Mouse (Mus musculus): ENCODE data around the gene Adam33. TPM values are rescaled to one million over a fixed set of nuclear protein-coding genes. Genes with fewer than 3 reads are reported as not detected.
A peak's percentile ranks its signal among the peaks of the same experiment; 100 is the strongest.

Adam33 gene
- polyA plus RNA-seq, 1 experiment from 2014 or later, result 0.79 TPM

GRCm38 (mm10) chr2:131061607-131062006 lies 2.0 kb downstream of the Adam33 start:
- Histone ChIP-seq H3K36me3 (ENCODE audit: control insufficient read depth, insufficient read depth, low read length) (no peaks in the 10 kb centered on the region), H3K4me3 (ENCODE audit: low read depth, low read length) (no peak overlapping the region), H3K27me3 (replicated peaks; ENCODE audit: control insufficient read depth, insufficient read depth, low read length) (0 out of 2 replicates have a peak, but pooled peaks cover 4% of the 10 kb centered on the region), H3K27ac (ENCODE audit: low read depth, low read length) (no peak overlapping the region), H3K9me3 (replicated peaks; ENCODE audit: control insufficient read depth, low read length) (no peaks in the 10 kb centered on the region), H3K9ac (ENCODE audit: low read length) (no peak overlapping the region), H3K4me1 (ENCODE audit: control insufficient read depth, insufficient read depth, low read length) (no peaks in the 10 kb centered on the region), H3K4me2 (ENCODE audit: low read length) (no peak overlapping the region)
- DNase-seq (ENCODE audit: low spot score) (no peak), ATAC-seq (no peak)
- WGBS, result 82% methylated on average over 5 of the region's 5 CpGs

GRCm38 (mm10) chr2:131060784-131061183 lies 2.8 kb downstream of the Adam33 start:
- H3K4me2 ChIP-seq (ENCODE audit: low read length), result no peak overlapping the region
- ATAC-seq, result no peak
- no peaks in the 10 kb centered on the region for H3K36me3 ChIP-seq (ENCODE audit: control insufficient read depth, insufficient read depth, low read length)
- peaks cover 11% of the 10 kb centered on the region for H3K27me3 ChIP-seq (replicated peaks; ENCODE audit: control insufficient read depth, insufficient read depth, low read length)
- H3K9ac ChIP-seq (ENCODE audit: low read length), result no peak overlapping the region
- H3K4me3 ChIP-seq (ENCODE audit: low read depth, low read length), result no peak overlapping the region
- 69% methylated on average over 6 of the region's 6 CpGs for WGBS
- no peaks in the 10 kb centered on the region; the same call in 1 of the 2 replicates for H3K4me1 ChIP-seq (ENCODE audit: control insufficient read depth, insufficient read depth, low read length)
- H3K9me3 ChIP-seq (replicated peaks; ENCODE audit: control insufficient read depth, low read length), result no peaks in the 10 kb centered on the region
- no peak overlapping the region for H3K27ac ChIP-seq (ENCODE audit: low read depth, low read length)
- DNase-seq (ENCODE audit: low spot score), result no peak

DNA sequence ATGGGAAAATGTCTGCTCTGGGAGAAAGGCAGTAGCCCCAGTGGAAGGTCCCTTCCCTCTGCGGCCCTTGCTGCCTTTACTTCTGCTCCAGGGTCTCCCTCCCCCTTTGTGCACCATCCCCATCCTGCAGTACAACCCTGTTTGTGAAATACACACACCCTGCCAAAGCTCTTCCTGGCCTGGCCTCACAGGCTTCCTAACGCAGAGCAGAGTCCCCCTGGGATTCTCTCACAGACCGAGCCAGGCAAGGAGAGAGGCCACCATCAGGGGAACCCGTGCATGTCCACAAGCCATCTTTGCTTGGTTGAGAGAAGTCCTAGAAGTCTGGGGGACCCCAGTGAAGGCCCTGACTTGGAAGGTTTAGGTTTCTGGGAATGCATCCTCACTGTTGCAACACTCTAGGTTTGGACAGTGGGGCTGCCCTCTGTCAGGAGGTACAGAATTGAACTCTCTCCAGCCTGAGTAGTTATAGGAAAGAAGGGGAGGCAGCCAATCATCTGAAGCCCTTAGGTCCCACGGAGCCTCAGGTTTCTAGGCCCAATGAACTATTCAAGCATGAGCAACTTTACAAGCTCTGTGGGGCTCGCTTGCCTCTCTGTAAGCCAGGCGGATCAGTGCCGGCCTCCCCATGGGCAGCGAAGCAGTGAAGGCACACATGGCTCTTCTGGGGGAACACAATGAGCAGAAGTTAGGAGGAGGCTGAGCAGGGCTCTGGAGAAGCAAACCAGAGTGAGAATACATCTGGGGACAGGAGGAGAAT lies 3.7 kb downstream of the Adam33 start:
- DNase-seq (ENCODE audit: low spot score) (no peak), ATAC-seq (no peak)
- Histone ChIP-seq H3K4me3 (ENCODE audit: low read depth, low read length) (no peak overlapping the region), H3K9ac (ENCODE audit: low read length) (no peak overlapping the region), H3K27me3 (replicated peaks; ENCODE audit: control insufficient read depth, insufficient read depth, low read length) (peaks cover 19% of the 10 kb centered on the region), H3K4me1 (ENCODE audit: control insufficient read depth, insufficient read depth, low read length) (no peaks in the 10 kb centered on the region; the same call in 1 of the 2 replicates), H3K4me2 (ENCODE audit: low read length) (no peak overlapping the region), H3K36me3 (ENCODE audit: control insufficient read depth, insufficient read depth, low read length) (no peaks in the 10 kb centered on the region), H3K9me3 (replicated peaks; ENCODE audit: control insufficient read depth, low read length) (no peaks in the 10 kb centered on the region), H3K27ac (ENCODE audit: low read depth, low read length) (no peak overlapping the region)
- 68% methylated on average over 9 of the region's 9 CpGs for WGBS

- no peak overlapping the region for H3K9ac ChIP-seq (ENCODE audit: low read length)
- H3K4me3 ChIP-seq (ENCODE audit: low read depth, low read length), result no peak overlapping the region
- whole genome bisulfite sequencing, result 28% methylated on average over 1 of the region's 1 CpGs
- H3K4me2 ChIP-seq (ENCODE audit: low read length), result no peak overlapping the region
- ATAC-seq, result no peak
- no peaks in the 10 kb centered on the region for H3K9me3 ChIP-seq (replicated peaks; ENCODE audit: control insufficient read depth, low read length)
- no peaks in the 10 kb centered on the region; the same call in 1 of the 2 replicates for H3K4me1 ChIP-seq (ENCODE audit: control insufficient read depth, insufficient read depth, low read length)
- H3K36me3 ChIP-seq (ENCODE audit: control insufficient read depth, insufficient read depth, low read length), result no peaks in the 10 kb centered on the region
- H3K27me3 ChIP-seq (replicated peaks; ENCODE audit: control insufficient read depth, insufficient read depth, low read length), result peaks cover 25% of the 10 kb centered on the region
- no peak overlapping the region for H3K27ac ChIP-seq (ENCODE audit: low read depth, low read length)
- peak; percentile 37 for DNase-seq (ENCODE audit: low spot score)
These were observed 4.2 kb downstream of the Adam33 start for GRCm38 (mm10) chr2:131059377-131059776.

DNA sequence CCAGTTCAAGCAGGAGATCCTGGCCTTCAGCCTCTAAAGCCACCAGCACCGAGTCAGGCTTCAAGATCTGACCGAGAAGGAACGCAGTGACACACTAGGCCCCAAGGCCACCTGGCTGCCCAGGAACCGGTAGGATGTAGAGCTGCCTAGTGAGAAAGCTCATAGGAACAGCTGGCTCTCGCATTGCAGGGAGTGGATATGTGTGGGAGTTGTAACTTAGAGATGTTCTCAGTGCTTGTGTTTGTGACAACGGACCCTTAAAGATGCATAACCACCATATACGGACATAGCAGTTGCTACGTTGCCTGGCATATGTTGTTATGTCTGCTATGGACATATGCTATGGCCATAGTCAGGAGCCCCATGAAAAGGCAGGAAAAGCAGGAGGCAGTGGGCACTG lies 4.9 kb downstream of the Adam33 start:
- no peak overlapping the region for H3K4me2 ChIP-seq (ENCODE audit: low read length)
- no peak overlapping the region for H3K27ac ChIP-seq (ENCODE audit: low read depth, low read length)
- no peaks in the 10 kb centered on the region for H3K36me3 ChIP-seq (ENCODE audit: control insufficient read depth, insufficient read depth, low read length)
- no peaks in the 10 kb centered on the region for H3K9me3 ChIP-seq (replicated peaks; ENCODE audit: control insufficient read depth, low read length)
- H3K9ac ChIP-seq (ENCODE audit: low read length), result no peak overlapping the region
- H3K4me3 ChIP-seq (ENCODE audit: low read depth, low read length), result no peak overlapping the region
- H3K4me1 ChIP-seq (ENCODE audit: control insufficient read depth, insufficient read depth, low read length), result peaks cover 3% of the 10 kb centered on the region; the same call in 1 of the 2 replicates
- 94% methylated on average over 8 of the region's 8 CpGs for WGBS
- ATAC-seq (no peak), DNase-seq (ENCODE audit: low spot score) (no peak)
- H3K27me3 ChIP-seq (replicated peaks; ENCODE audit: control insufficient read depth, insufficient read depth, low read length), result peaks cover 32% of the 10 kb centered on the region

- DNase-seq (ENCODE audit: low spot score), result peak; percentile 46
- Histone ChIP-seq H3K9ac (ENCODE audit: low read length) (no peak overlapping the region), H3K4me3 (ENCODE audit: low read depth, low read length) (no peak overlapping the region), H3K4me2 (ENCODE audit: low read length) (no peak overlapping the region), H3K4me1 (ENCODE audit: control insufficient read depth, insufficient read depth, low read length) (peaks cover 3% of the 10 kb centered on the region; the same call in 1 of the 2 replicates), H3K9me3 (replicated peaks; ENCODE audit: control insufficient read depth, low read length) (no peaks in the 10 kb centered on the region), H3K36me3 (ENCODE audit: control insufficient read depth, insufficient read depth, low read length) (no peaks in the 10 kb centered on the region), H3K27me3 (replicated peaks; ENCODE audit: control insufficient read depth, insufficient read depth, low read length) (peaks cover 40% of the 10 kb centered on the region), H3K27ac (ENCODE audit: low read depth, low read length) (no peak overlapping the region)
- peak; percentile 58; the same call in 1 of the 2 replicates for ATAC-seq
- 2% methylated on average over 10 of the region's 10 CpGs for WGBS
These were observed 7.4 kb downstream of the Adam33 start for GRCm38 (mm10) chr2:131056191-131056590.

GRCm38 (mm10) chr2:131055631-131056030 lies 8.0 kb downstream of the Adam33 start:
- Histone ChIP-seq H3K4me1 (ENCODE audit: control insufficient read depth, insufficient read depth, low read length) (peaks cover 3% of the 10 kb centered on the region; the same call in 1 of the 2 replicates), H3K4me3 (ENCODE audit: low read depth, low read length) (no peak overlapping the region), H3K27me3 (replicated peaks; ENCODE audit: control insufficient read depth, insufficient read depth, low read length) (peaks cover 40% of the 10 kb centered on the region), H3K9ac (ENCODE audit: low read length) (no peak overlapping the region), H3K27ac (ENCODE audit: low read depth, low read length) (no peak overlapping the region), H3K4me2 (ENCODE audit: low read length) (no peak overlapping the region), H3K36me3 (ENCODE audit: control insufficient read depth, insufficient read depth, low read length) (no peaks in the 10 kb centered on the region), H3K9me3 (replicated peaks; ENCODE audit: control insufficient read depth, low read length) (no peaks in the 10 kb centered on the region)
- ATAC-seq (peak; percentile 36; the same call in 1 of the 2 replicates), DNase-seq (ENCODE audit: low spot score) (peak; percentile 51)
- WGBS, result 8% methylated on average over 10 of the region's 10 CpGs

- Histone ChIP-seq H3K27me3 (replicated peaks; ENCODE audit: control insufficient read depth, insufficient read depth, low read length) (peaks cover 40% of the 10 kb centered on the region), H3K4me1 (ENCODE audit: control insufficient read depth, insufficient read depth, low read length) (peaks cover 3% of the 10 kb centered on the region; the same call in 1 of the 2 replicates), H3K4me2 (ENCODE audit: low read length) (peak overlapping the region; percentile 45), H3K36me3 (ENCODE audit: control insufficient read depth, insufficient read depth, low read length) (no peaks in the 10 kb centered on the region), H3K9me3 (replicated peaks; ENCODE audit: control insufficient read depth, low read length) (no peaks in the 10 kb centered on the region), H3K9ac (ENCODE audit: low read length) (peak overlapping the region; percentile 36), H3K27ac (ENCODE audit: low read depth, low read length) (no peak overlapping the region), H3K4me3 (ENCODE audit: low read depth, low read length) (peak overlapping the region; percentile 20)
- no peak for DNase-seq (ENCODE audit: low spot score)
- 2% methylated on average over 21 of the region's 21 CpGs for WGBS
- no peak for ATAC-seq
These were observed 8.9 kb downstream of the Adam33 start for GRCm38 (mm10) chr2:131054646-131055264.

Data from forebrain, embryonic 14.5 days (tissue).